Mouse (Mus musculus) macrophage (primary cell): ENCODE data around the gene Shbg. TPM values are rescaled to one million over a fixed set of nuclear protein-coding genes. Genes with fewer than 3 reads are reported as not detected.
A peak's percentile ranks its signal among the peaks of the same experiment; 100 is the strongest.

Experiments used
- H3K27ac ChIP-seq: fragments of 350-480 bp; formaldehyde crosslinking; 2 replicates; pipeline ENCODE4 v1.9.0; 2021
- H3K36me3 ChIP-seq: fragments of 350-480 bp; formaldehyde crosslinking; 2 replicates; pipeline ENCODE4 v1.9.0; 2021; ENCODE audit errors: inconsistent target
- H3K4me3 ChIP-seq: fragments of 350-480 bp; formaldehyde crosslinking; 2 replicates; pipeline ENCODE4 v1.9.0; 2021; ENCODE audit errors: inconsistent target
- H3K79me2 ChIP-seq: fragments of 350-480 bp; formaldehyde crosslinking; 2 replicates; pipeline ENCODE4 v1.9.0; 2021; ENCODE audit errors: inconsistent target
- WGBS: methylation state at CpG from one replicate; pipeline ENCODE4 v1.1.7; 2026; ENCODE audit warnings: inconsistent platforms; ENCODE audit not compliant: missing documents; 5-methylcytosine and 5-hydroxymethylcytosine counted together
- polyA plus RNA-seq: library from polyadenylated mRNA; stranded (reverse); fragments of 250-400 nt; gene quantifications from 3 replicates; pipeline ENCODE4 v1.2.4, GENCODE M21; 2018; ENCODE audit warnings: inconsistent platforms
- total RNA-seq, 78 experiments: library from RNA; depleted of rRNA; stranded (reverse); fragments of 250-400 nt; gene quantifications; 1 replicate in 9 of 78; 2 replicates in 24 of 78; 3 replicates in 43 of 78; 4 replicates in 2 of 78; pipeline ENCODE4 v1.2.4; 2018; ENCODE audit warnings: inconsistent platforms in 56 of 78

Gene Shbg
- total RNA-seq (2018; cell fraction: chromatin; rRNA removed): not detected
- not detected for total RNA-seq (2018; cell fraction: cytosol; rRNA removed)
- total RNA-seq (2018; cell fraction: nucleus; rRNA removed): not detected
- polyA plus RNA-seq: not detected in 3 replicates

DNA sequence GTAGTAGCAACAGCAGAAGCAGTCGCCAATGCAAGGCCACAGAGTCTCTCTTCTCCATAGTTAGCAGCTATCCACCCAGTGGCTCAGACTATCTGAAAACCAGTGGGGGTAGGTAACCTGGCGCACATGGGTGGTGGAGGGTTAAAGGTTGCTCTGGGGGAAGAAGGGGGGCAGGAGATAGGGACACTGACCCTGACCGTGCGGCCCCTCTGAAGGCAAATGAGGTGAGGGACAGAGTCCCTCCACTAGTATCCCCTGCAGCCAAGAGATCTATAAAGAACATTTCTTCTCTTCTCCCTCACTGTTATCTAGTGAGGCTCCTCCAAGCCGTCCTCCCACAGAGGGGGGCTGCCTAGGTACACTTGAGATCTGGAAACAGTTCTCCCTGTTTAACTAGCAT is at the start of gene Shbg:
Shbg (minus strand) TSS at position 101 of the 400 bp plus-strand sequence.
- H3K36me3 ChIP-seq: no peaks in the 10 kb centered on the region
- no peaks in the 10 kb centered on the region for H3K79me2 ChIP-seq
- no peak within 1 kb of the TSS for H3K4me3 ChIP-seq
- 84% methylated on average over 5 of the region's 5 CpGs for whole genome bisulfite sequencing
- H3K27ac ChIP-seq: no peak within 1 kb of the TSS

GRCm38 (mm10) chr11:69666665-69667005 is 48.9 kb upstream of the Shbg start:
- peaks cover 86% of the 10 kb centered on the region for H3K79me2 ChIP-seq
- 79% methylated on average over 3 of the region's 3 CpGs for WGBS
- peaks cover 22% of the 10 kb centered on the region; the same call in 1 of the 2 replicates for H3K36me3 ChIP-seq
- peak overlapping the region; percentile 100 for H3K27ac ChIP-seq
- H3K4me3 ChIP-seq: peak overlapping the region; percentile 12; the same call in 1 of the 2 replicates

- Histone ChIP-seq H3K36me3 (peaks cover 22% of the 10 kb centered on the region; the same call in 1 of the 2 replicates), H3K27ac (peak within 1 kb of the TSS; percentile 100), H3K4me3 (peak within 1 kb of the TSS; percentile 88), H3K79me2 (peaks cover 87% of the 10 kb centered on the region)
- 5% methylated on average over 5 of the region's 7 CpGs for WGBS
These were observed 48.4 kb upstream of the Shbg start, which contains the start of gene Cd68 for GRCm38 (mm10) chr11:69665961-69666664. TSS of gene Cd68 (minus strand) at chr11:69666153.

DNA sequence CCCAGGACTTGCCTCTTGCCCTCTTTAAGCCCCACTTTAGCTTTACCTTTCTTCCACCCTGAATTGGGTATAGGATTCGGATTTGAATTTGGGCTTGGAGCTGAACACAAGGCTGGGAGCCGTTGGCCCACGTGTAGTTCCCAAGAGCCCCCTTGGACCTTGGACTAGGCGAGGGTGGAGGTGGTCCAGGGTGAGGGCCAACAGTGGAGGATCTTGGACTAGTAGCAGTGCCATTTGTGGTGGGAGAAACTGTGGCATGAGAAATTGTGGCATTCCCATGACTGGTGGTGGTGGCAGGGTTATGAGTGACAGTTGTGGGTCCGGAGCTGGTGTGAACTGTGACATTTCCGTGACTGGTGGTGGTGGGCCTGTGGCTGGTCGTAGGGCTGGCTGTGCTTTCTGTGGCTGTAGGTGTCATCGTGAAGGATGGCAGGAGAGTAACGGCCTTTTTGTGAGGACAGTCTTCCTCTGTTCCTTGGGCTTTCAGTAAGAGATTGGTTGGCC is 47.8 kb upstream of the Shbg start:
- Histone ChIP-seq H3K4me3 (peak overlapping the region; percentile 88), H3K36me3 (peaks cover 18% of the 10 kb centered on the region; the same call in 1 of the 2 replicates), H3K27ac (peak overlapping the region; percentile 100), H3K79me2 (peaks cover 87% of the 10 kb centered on the region)
- 40% methylated on average over 9 of the region's 9 CpGs for WGBS

GRCm38 (mm10) chr11:69664841-69665240 is 47.1 kb upstream of the Shbg start:
- 73% methylated on average over 7 of the region's 7 CpGs for WGBS
- Histone ChIP-seq H3K4me3 (peak overlapping the region; percentile 88), H3K36me3 (peaks cover 15% of the 10 kb centered on the region; the same call in 1 of the 2 replicates), H3K27ac (peak overlapping the region; percentile 100), H3K79me2 (peaks cover 87% of the 10 kb centered on the region)

DNA sequence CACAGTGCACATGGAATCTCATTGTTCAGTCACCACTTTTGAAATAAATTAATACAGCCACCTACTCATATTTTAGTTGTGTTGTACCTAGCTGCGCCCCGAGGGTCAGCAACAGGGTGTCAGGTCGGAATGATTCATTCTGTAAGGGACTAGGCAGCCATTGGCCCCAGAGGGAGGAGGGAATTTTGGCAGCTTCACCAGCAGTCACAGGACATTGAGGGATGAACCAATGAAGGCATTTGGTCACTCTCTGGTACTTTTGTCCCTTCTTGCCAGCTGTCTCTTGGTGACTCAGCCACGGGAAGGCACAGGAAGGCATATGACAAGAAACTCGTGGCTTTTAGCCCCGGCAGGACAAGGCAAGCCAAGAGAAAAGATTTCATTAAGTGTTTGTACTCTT is 46.1 kb upstream of the Shbg start:
- peaks cover 14% of the 10 kb centered on the region; the same call in 1 of the 2 replicates for H3K36me3 ChIP-seq
- peaks cover 87% of the 10 kb centered on the region for H3K79me2 ChIP-seq
- peak overlapping the region; percentile 88 for H3K4me3 ChIP-seq
- H3K27ac ChIP-seq: peak overlapping the region; percentile 100
- 10% methylated on average over 4 of the region's 6 CpGs for WGBS

DNA sequence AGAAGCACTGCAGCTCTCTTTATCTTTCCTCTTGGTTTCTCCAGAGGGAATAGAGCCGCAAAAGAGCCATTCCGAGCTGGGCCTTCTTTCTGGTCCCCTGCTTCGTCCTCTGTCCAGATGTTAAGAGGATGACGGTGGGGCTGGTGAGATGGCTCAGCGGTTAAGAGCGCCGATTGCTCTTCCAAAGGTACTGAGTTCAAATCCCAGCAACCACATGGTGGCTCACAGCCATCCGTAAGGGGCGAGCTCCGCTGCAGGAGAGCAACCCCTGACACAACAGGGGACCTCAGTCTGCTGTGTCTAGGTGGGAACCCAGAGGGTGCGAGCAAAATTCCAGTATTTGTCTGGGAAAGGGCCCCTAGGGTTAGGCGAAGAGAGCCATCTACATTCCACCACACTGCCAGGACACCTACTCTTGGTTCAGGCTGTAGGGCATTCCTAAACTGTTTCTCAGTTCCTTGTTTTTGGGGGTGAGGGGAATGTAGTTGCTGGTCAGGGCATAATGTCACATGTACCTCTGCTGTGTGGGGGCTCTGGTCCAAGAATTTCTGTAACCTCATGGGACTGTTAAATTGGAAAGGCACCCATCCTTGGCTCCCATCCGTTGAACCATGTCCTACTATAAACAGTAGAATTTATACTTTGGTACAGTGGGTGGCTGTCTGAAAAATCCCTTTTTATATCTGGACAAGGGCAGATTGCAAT is 45.4 kb upstream of the Shbg start:
- Histone ChIP-seq H3K79me2 (peaks cover 86% of the 10 kb centered on the region), H3K36me3 (peaks cover 16% of the 10 kb centered on the region; the same call in 1 of the 2 replicates), H3K4me3 (peak overlapping the region; percentile 88), H3K27ac (peak overlapping the region; percentile 100)
- WGBS: 79% methylated on average over 12 of the region's 13 CpGs

DNA sequence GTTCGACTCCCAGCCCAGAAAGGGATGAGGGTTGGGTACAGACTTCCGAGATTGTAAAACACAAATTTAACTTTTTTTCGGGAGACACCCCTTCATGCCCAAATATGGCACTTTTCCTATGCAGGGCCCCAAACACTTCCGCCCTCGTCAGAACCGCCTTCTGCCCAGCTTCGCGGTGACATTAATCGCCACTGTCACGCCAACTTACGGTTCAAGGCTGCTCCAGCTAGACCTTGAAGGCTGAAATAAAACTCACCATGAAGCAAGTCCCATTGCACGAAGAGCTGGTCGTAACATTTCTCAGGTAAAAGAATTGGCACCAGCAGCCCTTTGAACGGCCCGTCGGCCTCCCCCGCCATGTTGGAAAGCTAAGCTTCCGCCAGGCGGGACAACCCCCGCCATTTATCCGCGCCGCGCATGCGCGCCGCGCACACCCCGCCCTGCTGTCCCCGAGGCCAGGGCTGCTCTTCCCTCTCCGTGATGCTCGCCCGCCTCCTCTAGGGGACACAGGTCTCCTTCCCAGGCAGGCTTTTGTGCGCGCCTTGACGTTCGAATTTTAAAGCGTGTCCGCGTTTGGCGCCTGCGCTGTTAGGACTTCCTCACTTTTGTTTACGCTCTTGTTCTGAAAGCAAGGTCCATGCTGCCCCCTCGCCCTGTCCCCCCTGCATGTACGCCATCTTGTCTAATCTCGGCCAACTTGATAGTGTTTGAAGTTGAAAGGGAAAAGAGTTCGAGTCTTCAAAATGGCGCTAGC is 44.7 kb upstream of the Shbg start, which contains the start of gene Mpdu1:
Mpdu1 (minus strand) TSS at position 430 of the 754 bp plus-strand sequence.
- Histone ChIP-seq H3K27ac (peak within 1 kb of the TSS; percentile 100), H3K4me3 (peak within 1 kb of the TSS; percentile 88), H3K79me2 (peaks cover 86% of the 10 kb centered on the region), H3K36me3 (peaks cover 22% of the 10 kb centered on the region; the same call in 1 of the 2 replicates)
- under 1% methylated on average over 44 of the region's 48 CpGs for WGBS

DNA sequence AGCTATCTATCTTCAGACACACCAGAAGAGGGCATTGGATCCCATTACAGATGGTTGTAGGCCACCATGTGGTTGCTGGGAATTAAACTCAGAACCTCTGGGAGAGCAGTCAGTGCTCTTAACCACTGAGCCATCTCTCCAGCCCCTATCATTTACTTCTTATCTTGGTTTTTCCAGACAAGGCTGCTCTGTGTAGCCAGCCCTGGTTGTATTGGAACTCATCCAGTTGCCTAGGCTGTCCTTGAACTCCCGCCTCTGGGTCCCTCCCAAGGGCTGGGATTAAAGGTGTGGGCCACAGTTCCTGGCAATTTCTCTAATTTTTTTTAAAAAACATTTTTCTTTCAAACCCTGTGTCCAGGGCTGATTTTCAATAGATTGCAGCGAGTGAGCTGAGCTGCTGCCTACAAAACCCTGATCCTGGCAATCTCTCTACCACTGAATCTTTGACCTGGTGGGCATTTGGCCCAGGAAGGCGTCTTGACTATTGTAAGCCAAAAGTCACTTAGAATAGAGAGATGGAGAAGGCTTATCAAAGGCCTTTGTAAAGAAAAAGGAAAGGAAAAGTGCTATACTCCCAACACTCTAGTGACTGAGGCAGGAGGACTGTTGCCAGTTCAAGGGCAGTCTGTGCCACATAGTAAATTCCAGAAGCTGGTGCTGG is 43.6 kb upstream of the Shbg start:
- WGBS: 89% methylated on average over 3 of the region's 3 CpGs
- peak overlapping the region; percentile 100 for H3K27ac ChIP-seq
- peaks cover 30% of the 10 kb centered on the region; the same call in 1 of the 2 replicates for H3K36me3 ChIP-seq

GRCm38 (mm10) chr11:69657462-69657881 is 39.8 kb upstream of the Shbg start:
- Histone ChIP-seq H3K36me3 (peaks cover 39% of the 10 kb centered on the region; the same call in 1 of the 2 replicates), H3K27ac (no peak overlapping the region), H3K4me3 (no peak overlapping the region), H3K79me2 (peaks cover 45% of the 10 kb centered on the region)
- WGBS: 79% methylated on average over 10 of the region's 15 CpGs

More for the DNA sequence above, 43.6 kb upstream of the Shbg start:
- Histone ChIP-seq H3K79me2 (peaks cover 77% of the 10 kb centered on the region), H3K4me3 (peak overlapping the region; percentile 88)

GRCm38 (mm10) chr11:69656617-69657461 is 39.1 kb upstream of the Shbg start:
- WGBS: 79% methylated on average over 10 of the region's 10 CpGs
- H3K36me3 ChIP-seq: peaks cover 45% of the 10 kb centered on the region; the same call in 1 of the 2 replicates

DNA sequence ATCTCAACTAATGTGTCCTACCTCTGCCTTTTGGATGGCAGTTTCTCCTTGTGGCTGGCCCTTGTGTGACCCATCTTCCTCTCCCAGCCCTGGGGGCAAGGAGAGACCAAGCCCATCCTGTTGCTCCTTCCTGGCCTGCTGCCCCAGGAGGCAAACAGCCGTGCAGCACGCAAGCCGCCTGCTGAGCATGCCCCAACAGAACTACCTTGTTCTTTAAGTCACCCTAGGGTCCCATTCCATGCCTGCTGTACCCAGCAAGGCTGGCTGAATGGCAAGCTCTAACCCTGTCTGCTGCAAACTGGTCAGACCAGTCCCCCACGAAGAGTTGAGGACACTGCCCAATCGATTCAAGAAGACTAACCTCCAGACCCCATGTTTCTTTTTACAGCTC is 38.4 kb upstream of the Shbg start:
- no peak overlapping the region for H3K27ac ChIP-seq
- peaks cover 50% of the 10 kb centered on the region; the same call in 1 of the 2 replicates for H3K36me3 ChIP-seq
- peaks cover 36% of the 10 kb centered on the region for H3K79me2 ChIP-seq
- 96% methylated on average over 5 of the region's 5 CpGs for WGBS
- no peak overlapping the region for H3K4me3 ChIP-seq

More at GRCm38 (mm10) chr11:69656617-69657461, 39.1 kb upstream of the Shbg start:
- no peak overlapping the region for H3K27ac ChIP-seq
- H3K79me2 ChIP-seq: peaks cover 44% of the 10 kb centered on the region
- H3K4me3 ChIP-seq: no peak overlapping the region
